Mouse (Mus musculus) left cerebral cortex, postnatal 10 days (tissue): ENCODE measurements around the gene 9430038I01Rik. TPM values are rescaled to one million over a fixed set of nuclear protein-coding genes. Genes with fewer than 3 reads are reported as not detected.

Source experiments
- DNase-seq, 2 experiments: peaks; one replicate each; pipeline ENCODE4 v3.0.0; 2021 to 2022; ENCODE audit warnings: low spot score in 2 of 2, mixed read lengths in 1 of 2; ENCODE audit errors: extremely low spot score in 1 of 2
- intact Hi-C: fragments of 180-260 bp; cut with DNase I; formaldehyde crosslinking; loops from one replicate; pipeline ENCODE4 v1.15.1; 2025
- total RNA-seq, 2 experiments: library from RNA; stranded (reverse); gene quantifications; 2 replicates each; pipeline ENCODE4 v1.2.3; 2021

The 9430038I01Rik gene
- total RNA-seq, 2 experiments from 2014 or later: 6.5 to 10.1 TPM

GRCm38 (mm10) chr7:137374996-137375395 is 35.6 kb downstream of the 9430038I01Rik start:
- DNase-seq: no peak
- intact Hi-C loops: no loop called here

GRCm38 (mm10) chr7:137371770-137372169 is 38.8 kb downstream of the 9430038I01Rik start:
- DNase-seq: no peak
- intact Hi-C loops: no loop called here

GRCm38 (mm10) chr7:137370175-137370574 is 40.4 kb downstream of the 9430038I01Rik start:
- DNase-seq: no peak
- intact Hi-C loops: no loop called here

GRCm38 (mm10) chr7:137366736-137367135 is 43.8 kb downstream of the 9430038I01Rik start:
- no peak for DNase-seq
- intact Hi-C loops: no loop called here

- no peak for DNase-seq
- intact Hi-C loops: no loop called here
Observed at GRCm38 (mm10) chr7:137365056-137365455, 45.5 kb downstream of the 9430038I01Rik start.

- intact Hi-C loops: no loop called here
- DNase-seq: no peak
Observed at GRCm38 (mm10) chr7:137364571-137364970, 46.0 kb downstream of the 9430038I01Rik start.

- peak in 1 of 2 experiments; percentile 26 for DNase-seq
- intact Hi-C loops: no loop called here
Observed at GRCm38 (mm10) chr7:137346860-137347259, 63.7 kb downstream of the 9430038I01Rik start.

GRCm38 (mm10) chr7:137346068-137346467 is 64.5 kb downstream of the 9430038I01Rik start:
- intact Hi-C loops: no loop called here
- DNase-seq: no peak

GRCm38 (mm10) chr7:137333951-137334350 is 76.6 kb downstream of the 9430038I01Rik start:
- DNase-seq: no peak
- intact Hi-C loops: no loop called here

Other genes starting within 250 kb of the 9430038I01Rik start
- gene Ebf3, start 96.3 kb downstream of the 9430038I01Rik start, total RNA-seq: under 1 TPM; 0.77 to 0.79 TPM
- gene Glrx3, start 26.9 kb upstream of the 9430038I01Rik start, total RNA-seq: 100 to 1,000 TPM; 128 to 143 TPM